Mouse (Mus musculus): ENCODE measurements around the gene Fam13a. TPM values are rescaled to one million over a fixed set of nuclear protein-coding genes. Genes with fewer than 3 reads are reported as not detected.

Gene Fam13a
- 10 to 100 TPM; 11.3 to 13.1 TPM for total RNA-seq (2021)
- long read RNA-seq, experiment 1, full-length matches to known transcripts: 1 of 2 reads
- long read RNA-seq, experiment 1, partial matches to known transcripts: 0 of 2 reads
- long read RNA-seq, experiment 1, other reads (novel, unspliced or antisense): 1 of 2 reads
- long read RNA-seq, experiment 2, full-length matches to known transcripts: 2 of 3 reads
- long read RNA-seq, experiment 2, partial matches to known transcripts: 1 of 3 reads
- long read RNA-seq, experiment 2, other reads (novel, unspliced or antisense): 0 of 3 reads

GRCm38 (mm10) chr6:59024164-59024724 lies at the start of gene Fam13a:
Gene Fam13a (minus strand): TSS chr6:59024549.
- peak; percentile 81 to 90 for DNase-seq (ENCODE audit: low spot score in 2 of 2)
- intact Hi-C loops (cut with DNase I): loop anchor here (5.0 kb wide), 1 partner anchor 158 kb away; no protein-coding TSS in a partner anchor

- intact Hi-C loops (cut with DNase I): no loop called here
- no peak for DNase-seq (ENCODE audit: low spot score in 2 of 2)
Observed at GRCm38 (mm10) chr6:59072096-59073060, 48.0 kb upstream of the Fam13a start.

GRCm38 (mm10) chr6:59071691-59072090 lies 47.3 kb upstream of the Fam13a start:
- DNase-seq (ENCODE audit: low spot score in 2 of 2): no peak
- intact Hi-C loops (cut with DNase I): no loop called here

- DNase-seq (ENCODE audit: low spot score in 2 of 2): no peak
- intact Hi-C loops (cut with DNase I): no loop called here
Observed at GRCm38 (mm10) chr6:59068187-59068586, 43.8 kb upstream of the Fam13a start.

GRCm38 (mm10) chr6:59064440-59064839 lies 40.1 kb upstream of the Fam13a start:
- no peak for DNase-seq (ENCODE audit: low spot score in 2 of 2)
- intact Hi-C loops (cut with DNase I): no loop called here

GRCm38 (mm10) chr6:59053232-59053631 lies 28.9 kb upstream of the Fam13a start:
- intact Hi-C loops (cut with DNase I): no loop called here
- no peak for DNase-seq (ENCODE audit: low spot score in 2 of 2)

- intact Hi-C loops (cut with DNase I): no loop called here
- DNase-seq (ENCODE audit: low spot score in 2 of 2): no peak
Observed at GRCm38 (mm10) chr6:59039719-59040118, 15.4 kb upstream of the Fam13a start.

- intact Hi-C loops (cut with DNase I): no loop called here
- no peak for DNase-seq (ENCODE audit: low spot score in 2 of 2)
Observed at GRCm38 (mm10) chr6:59032748-59033147, 8.4 kb upstream of the Fam13a start.

GRCm38 (mm10) chr6:59031539-59031938 lies 7.2 kb upstream of the Fam13a start:
- no peak for DNase-seq (ENCODE audit: low spot score in 2 of 2)
- intact Hi-C loops (cut with DNase I): no loop called here

- intact Hi-C loops (cut with DNase I): no loop called here
- no peak for DNase-seq (ENCODE audit: low spot score in 2 of 2)
Observed at GRCm38 (mm10) chr6:59030667-59031066, 6.3 kb upstream of the Fam13a start.

GRCm38 (mm10) chr6:59030037-59030436 lies 5.7 kb upstream of the Fam13a start:
- intact Hi-C loops (cut with DNase I): no loop called here
- DNase-seq (ENCODE audit: low spot score in 2 of 2): no peak

- DNase-seq (ENCODE audit: low spot score in 2 of 2): no peak
- intact Hi-C loops (cut with DNase I): no loop called here
Observed at GRCm38 (mm10) chr6:59028871-59029270, 4.5 kb upstream of the Fam13a start.

GRCm38 (mm10) chr6:59024806-59025205 lies 457 bp upstream of the Fam13a start:
- intact Hi-C loops (cut with DNase I): loop anchor here (5.0 kb wide), 1 partner anchor 157 kb away; no protein-coding TSS in a partner anchor
- DNase-seq (ENCODE audit: low spot score in 2 of 2): no peak

GRCm38 (mm10) chr6:59023455-59024163 lies 740 bp downstream of the Fam13a start:
- no peak for DNase-seq (ENCODE audit: low spot score in 2 of 2)
- intact Hi-C loops (cut with DNase I): loop anchor here (5.0 kb wide), 1 partner anchor 159 kb away; no protein-coding TSS in a partner anchor

GRCm38 (mm10) chr6:59022621-59023020 lies 1.7 kb downstream of the Fam13a start:
- no peak for DNase-seq (ENCODE audit: low spot score in 2 of 2)
- intact Hi-C loops (cut with DNase I): loop anchor here (5.0 kb wide), 1 partner anchor 160 kb away; no protein-coding TSS in a partner anchor

- intact Hi-C loops (cut with DNase I): loop anchor here (5.0 kb wide), 1 partner anchor 162 kb away; no protein-coding TSS in a partner anchor
- no peak for DNase-seq (ENCODE audit: low spot score in 2 of 2)
Observed at GRCm38 (mm10) chr6:59020346-59020745, 4.0 kb downstream of the Fam13a start.

GRCm38 (mm10) chr6:59019847-59020246 lies 4.5 kb downstream of the Fam13a start:
- DNase-seq (ENCODE audit: low spot score in 2 of 2): no peak
- intact Hi-C loops (cut with DNase I): loop anchor here (5.0 kb wide), 1 partner anchor 162 kb away; no protein-coding TSS in a partner anchor

- no peak for DNase-seq (ENCODE audit: low spot score in 2 of 2)
Observed at GRCm38 (mm10) chr6:59016336-59016832, 8.0 kb downstream of the Fam13a start.

GRCm38 (mm10) chr6:59014760-59015159 lies 9.6 kb downstream of the Fam13a start:
- DNase-seq (ENCODE audit: low spot score in 2 of 2): no peak
- intact Hi-C loops (cut with DNase I): no loop called here

More at GRCm38 (mm10) chr6:59016336-59016832, 8.0 kb downstream of the Fam13a start:
- intact Hi-C loops (cut with DNase I): no loop called here
